Mouse (Mus musculus): ENCODE results near the gene Stk11.

GRCm38 (mm10) chr10:80173955-80174640, 58.5 kb downstream of the Stk11 start:
- TF ChIP-seq CTCF (conservative IDR thresholded peaks at IDR 0.05; ENCODE audit: low read length) (no peak), NANOG (IDR thresholded peaks at IDR 0.05; ENCODE audit: borderline replicate concordance, low read length) (no peak)

Data from E14TG2a.4 (cell line).